Mouse (Mus musculus): ENCODE measurements around the gene Clhc1. TPM values are rescaled to one million over a fixed set of nuclear protein-coding genes. Genes with fewer than 3 reads are reported as not detected.

Gene Clhc1
- 0.87 TPM for polyA plus RNA-seq (2017; shearing (Covaris generic))

DNA sequence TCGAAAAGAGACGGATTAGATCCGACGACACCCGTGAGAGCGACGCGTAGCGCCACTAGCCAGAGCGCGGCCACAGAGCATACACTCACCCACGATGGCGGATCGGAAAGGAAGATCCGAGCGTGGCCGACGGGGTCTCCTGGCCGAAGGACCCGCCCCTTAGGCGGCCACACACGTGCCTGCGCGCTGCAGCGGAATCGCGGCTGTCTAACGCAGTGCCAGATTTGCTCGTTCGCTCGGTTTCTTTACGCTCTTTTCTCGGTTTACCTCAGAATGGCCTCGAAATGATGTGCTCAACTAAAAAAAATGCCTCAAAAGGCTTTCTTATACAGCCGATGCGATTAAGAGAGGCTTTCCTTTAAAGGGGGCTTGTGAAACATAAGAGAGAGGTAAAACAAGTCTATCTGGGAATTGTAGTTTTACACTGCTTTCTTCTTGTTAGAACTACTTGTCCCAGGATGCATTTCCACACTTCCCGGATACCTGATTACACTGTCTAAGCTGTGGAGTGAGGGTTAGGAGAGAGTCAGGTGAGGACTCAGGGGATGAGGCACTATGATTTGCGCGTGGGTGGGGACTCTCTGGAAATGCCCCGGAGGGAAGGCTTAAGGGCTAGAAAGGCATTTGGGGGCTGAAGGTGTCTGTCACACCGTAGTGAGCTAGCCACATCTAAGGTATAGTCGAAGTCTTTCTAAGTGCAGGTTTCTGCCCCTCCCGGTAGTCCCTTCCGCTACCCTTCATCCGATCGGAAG is at the start of gene Clhc1, which contains the start of gene Rps27a:
Gene Clhc1, plus strand, starts transcription at position 199 of the 752 bp plus-strand sequence.
Gene Rps27a, minus strand, starts transcription at position 358 of the 752 bp plus-strand sequence.

DNA sequence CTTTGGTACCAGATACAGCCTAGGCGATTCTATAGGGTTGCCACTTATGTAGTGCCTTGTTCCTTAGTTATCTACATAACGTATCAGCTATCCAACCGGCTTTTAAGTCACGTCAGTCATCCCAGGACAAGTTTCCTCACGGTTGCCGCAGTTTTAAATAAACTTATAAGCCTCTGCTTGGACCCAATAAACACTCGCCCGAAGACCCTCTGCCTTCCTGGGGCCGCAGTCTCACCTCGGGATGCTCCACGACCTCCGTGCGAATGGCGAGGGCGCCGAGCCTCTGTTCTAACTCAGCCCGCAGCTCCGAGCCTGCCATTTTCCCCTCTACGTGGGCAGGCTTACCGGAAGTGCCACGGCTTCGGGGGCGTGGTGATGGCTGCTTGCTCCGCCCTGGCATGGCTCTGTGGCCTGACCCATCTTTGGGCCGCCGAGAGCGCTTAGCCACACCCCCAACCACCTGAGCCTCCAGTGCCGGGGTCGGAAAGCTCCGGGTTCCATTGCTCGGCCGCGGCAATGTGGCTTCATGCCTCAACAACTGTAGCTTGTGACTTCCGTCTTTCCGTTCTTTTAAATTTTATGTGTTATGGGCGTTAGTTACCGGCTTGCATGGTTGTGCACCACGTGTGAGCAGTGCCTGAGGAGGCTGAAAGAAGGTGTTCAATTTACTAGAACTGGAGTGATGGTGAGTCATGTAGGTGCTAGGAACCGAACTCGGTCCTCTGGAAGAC is 32.9 kb upstream of the Clhc1 start, which contains the start of gene Prorsd1:
Gene Prorsd1, minus strand, starts transcription at position 352 of the 731 bp plus-strand sequence.

DNA sequence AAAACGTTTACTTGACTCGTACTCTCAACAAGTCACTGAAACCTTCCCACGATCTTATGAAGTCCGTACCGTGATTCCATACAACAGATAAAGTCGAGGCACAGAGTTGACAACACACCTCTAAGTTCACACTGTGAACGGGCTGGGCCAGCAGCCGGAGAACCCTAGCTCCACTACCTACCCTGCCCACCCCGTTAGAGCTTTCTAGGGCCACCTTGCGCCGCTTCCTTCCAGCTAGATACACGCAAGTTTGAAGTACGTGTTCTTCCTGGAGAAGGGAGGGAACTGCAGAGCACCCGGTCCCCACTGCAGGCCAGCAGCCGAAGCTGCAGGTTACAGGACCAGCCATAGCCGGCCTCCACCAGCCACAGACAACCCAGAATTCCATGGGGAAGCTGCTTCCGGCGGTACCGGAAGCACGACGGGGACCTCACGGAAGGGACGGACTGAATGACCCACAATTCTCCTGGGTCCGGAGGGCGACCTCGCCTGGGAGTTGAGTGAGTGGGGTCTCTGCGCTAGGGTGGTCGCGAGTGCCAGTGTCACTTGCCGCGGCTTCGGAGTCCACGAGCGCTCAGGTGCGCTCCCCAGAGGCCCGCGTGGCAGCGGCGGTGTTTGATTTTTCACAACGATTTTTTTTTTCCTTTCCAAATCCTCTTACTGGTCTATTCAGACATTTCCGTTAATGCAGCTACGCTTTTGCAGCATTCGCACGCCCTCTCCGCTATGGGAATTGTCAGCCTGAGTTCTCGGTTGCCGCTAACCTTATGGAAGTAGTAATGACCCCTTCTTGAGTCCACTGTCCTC is 21.6 kb upstream of the Clhc1 start, which contains the start of gene Mtif2:
Gene Mtif2, plus strand, starts transcription at position 421 of the 807 bp plus-strand sequence.

Other genes starting within 250 kb of the Clhc1 start
- 3.3 TPM for gene Ccdc88a, start 174.3 kb upstream of the Clhc1 start, polyA plus RNA-seq (2017; shearing (Covaris generic))
- gene Prorsd1, start 32.9 kb upstream of the Clhc1 start, polyA plus RNA-seq (2017; shearing (Covaris generic)) = 44.2 TPM
- 49.5 TPM for gene Mtif2, start 21.5 kb upstream of the Clhc1 start, polyA plus RNA-seq (2017; shearing (Covaris generic))
- gene Rps27a, start 159 bp downstream of the Clhc1 start, polyA plus RNA-seq (2017; shearing (Covaris generic)) = 453 TPM
- gene Rtn4, start 145.0 kb downstream of the Clhc1 start, polyA plus RNA-seq (2017; shearing (Covaris generic)) = 31.0 TPM

Measured in CD4-positive, CD25-positive, alpha-beta regulatory T cell (primary cell).